Mouse (Mus musculus) stomach, embryonic 14.5 days (tissue): Measurements from ENCODE around the gene Gm20518. TPM values are rescaled to one million over a fixed set of nuclear protein-coding genes. Genes with fewer than 3 reads are reported as not detected.
A peak's percentile ranks its signal among the peaks of the same experiment; 100 is the strongest.

Experiments used
- ATAC-seq: fragments of 200-750 bp; cut with Nextera tagmentation; 2 replicates; pipeline ENCODE4 v1.8.0; 2017; ENCODE audit warnings: low read depth, moderate TSS enrichment; ENCODE audit not compliant: insufficient number of reproducible peaks, insufficient read depth, low FRiP score
- H3K27ac ChIP-seq: fragments of 300-500 bp; sonication (generic); 2 replicates; pipeline ENCODE4 v1.5.1; 2014; ENCODE audit warnings: mild to moderate bottlenecking, low read length, moderate library complexity, mixed read lengths
- H3K27me3 ChIP-seq: fragments of 300-500 bp; sonication (generic); 2 replicates; pipeline ENCODE4 v1.6.1; 2014; ENCODE audit warnings: low read length, control low read depth, mixed read lengths; ENCODE audit not compliant: control insufficient read depth, insufficient read depth
- H3K36me3 ChIP-seq: fragments of 300-500 bp; sonication (generic); 2 replicates; pipeline ENCODE4 v1.6.1; 2014; ENCODE audit warnings: mild to moderate bottlenecking, control low read depth, low read length, moderate library complexity, mixed read lengths; ENCODE audit not compliant: control insufficient read depth, insufficient read depth
- H3K4me1 ChIP-seq: fragments of 300-500 bp; sonication (generic); 2 replicates; pipeline ENCODE4 v1.6.1; 2014; ENCODE audit warnings: low read length, control low read depth, mixed read lengths; ENCODE audit not compliant: control insufficient read depth, insufficient read depth
- H3K4me2 ChIP-seq: fragments of 300-500 bp; sonication (generic); replicated peaks from 2 replicates; pipeline ENCODE4 v1.6.1; 2014; ENCODE audit warnings: low read depth, low read length, control low read depth
- H3K4me3 ChIP-seq: fragments of 300-500 bp; sonication (generic); 2 replicates; pipeline ENCODE4 v1.5.1; 2014; ENCODE audit warnings: low read depth, low read length, control low read depth
- H3K9ac ChIP-seq: fragments of 300-500 bp; sonication (generic); replicated peaks from 2 replicates; pipeline ENCODE4 v1.6.1; 2014; ENCODE audit warnings: low read depth, mild to moderate bottlenecking, control low read depth, low read length, moderate library complexity, mixed read lengths
- H3K9me3 ChIP-seq: fragments of 300-500 bp; sonication (generic); 2 replicates; pipeline ENCODE4 v1.6.1; 2016; ENCODE audit warnings: low read depth, low read length, control low read depth; ENCODE audit not compliant: control insufficient read depth
- WGBS: fragments of 180-500 bp; shearing (Covaris S2); extraction: QIAGEN DNeasy Blood & Tissue Kit; methylation state at CpG from one replicate; pipeline ENCODE4 v1.1.7; 2014; 5-methylcytosine and 5-hydroxymethylcytosine counted together
- polyA plus RNA-seq: library from polyadenylated mRNA; unstranded; fragments of >200 nt; fragmentation: Nextera tagmentation; extraction: Ambion mirVana; gene quantifications from 2 replicates; pipeline ENCODE4 v1.2.1, GENCODE M21; 2014

Gene Gm20518
- polyA plus RNA-seq, 1 experiment from 2014 or later, result 0.41 TPM

- Histone ChIP-seq H3K27ac (no peak overlapping the region), H3K9me3 (no peaks in the 10 kb centered on the region), H3K4me3 (no peak overlapping the region), H3K4me2 (no peak overlapping the region), H3K4me1 (no peaks in the 10 kb centered on the region), H3K36me3 (peaks cover 76% of the 10 kb centered on the region), H3K27me3 (no peaks in the 10 kb centered on the region), H3K9ac (no peak overlapping the region)
- 89% methylated on average over 10 of the region's 10 CpGs for WGBS
- no peak for ATAC-seq
Measured at GRCm38 (mm10) chr16:17843701-17844365, 47.6 kb downstream of the Gm20518 start.

GRCm38 (mm10) chr16:17842437-17842836, 49.0 kb downstream of the Gm20518 start:
- 96% methylated on average over 7 of the region's 7 CpGs for WGBS
- no peak overlapping the region for H3K4me3 ChIP-seq
- H3K27ac ChIP-seq, result no peak overlapping the region
- H3K4me1 ChIP-seq, result no peaks in the 10 kb centered on the region
- H3K4me2 ChIP-seq, result no peak overlapping the region
- H3K27me3 ChIP-seq, result no peaks in the 10 kb centered on the region
- H3K36me3 ChIP-seq, result peaks cover 64% of the 10 kb centered on the region
- ATAC-seq, result no peak
- H3K9me3 ChIP-seq, result no peaks in the 10 kb centered on the region
- H3K9ac ChIP-seq, result no peak overlapping the region

DNA sequence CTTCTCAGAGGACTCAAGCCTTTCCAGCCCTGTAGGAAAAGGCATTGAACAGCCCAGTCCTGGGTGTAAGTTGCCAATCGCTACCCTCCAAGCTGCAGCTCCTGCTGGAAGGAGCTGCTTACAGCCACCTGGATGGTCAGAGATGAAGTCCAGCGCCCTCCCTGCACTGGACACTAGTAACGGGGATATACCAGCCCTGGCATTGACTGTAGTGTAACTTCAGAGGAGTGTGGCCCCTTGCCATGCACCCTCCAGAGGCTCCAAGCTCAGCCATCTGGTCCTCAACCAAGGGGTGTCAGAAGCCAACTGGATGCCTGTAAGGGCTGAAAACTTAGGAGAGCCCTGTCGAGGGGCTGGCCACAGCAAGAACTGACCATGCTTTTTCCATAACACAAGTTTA, 51.5 kb downstream of the Gm20518 start:
- no peak overlapping the region for H3K27ac ChIP-seq
- no peak overlapping the region for H3K9ac ChIP-seq
- H3K36me3 ChIP-seq, result peaks cover 41% of the 10 kb centered on the region
- H3K4me2 ChIP-seq, result no peak overlapping the region
- no peaks in the 10 kb centered on the region for H3K9me3 ChIP-seq
- no peaks in the 10 kb centered on the region for H3K4me1 ChIP-seq
- peaks cover 16% of the 10 kb centered on the region for H3K27me3 ChIP-seq
- 88% methylated on average over 4 of the region's 4 CpGs for WGBS
- no peak overlapping the region for H3K4me3 ChIP-seq
- ATAC-seq, result no peak

DNA sequence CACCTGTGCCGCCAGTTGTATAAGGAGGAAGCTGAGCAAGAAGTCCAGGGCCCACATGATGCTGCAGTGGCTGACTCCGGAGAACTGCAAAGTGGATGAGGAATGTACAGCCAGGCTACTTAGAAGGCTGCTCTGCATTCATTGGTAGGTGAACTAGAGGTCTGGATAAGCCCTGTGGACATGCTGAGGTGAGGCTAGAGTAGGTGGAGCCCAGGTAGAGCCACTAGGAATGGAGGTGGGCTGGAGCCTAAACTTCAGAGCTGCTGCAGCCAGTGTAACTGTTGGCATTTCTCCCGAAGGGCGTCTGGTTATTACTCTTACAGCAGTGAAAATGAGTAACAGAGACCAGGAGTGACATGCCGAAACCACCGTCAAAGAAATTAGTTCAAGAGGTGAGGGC, 53.4 kb downstream of the Gm20518 start, which contains the start of gene Car15:
Gene Car15 (minus strand): TSS at position 314 of the 400 bp plus-strand sequence.
- Histone ChIP-seq H3K27me3 (peaks cover 33% of the 10 kb centered on the region), H3K4me1 (no peaks in the 10 kb centered on the region), H3K4me3 (no peak within 1 kb of the TSS), H3K27ac (no peak within 1 kb of the TSS), H3K9me3 (no peaks in the 10 kb centered on the region), H3K9ac (no peak within 1 kb of the TSS), H3K36me3 (peaks cover 24% of the 10 kb centered on the region), H3K4me2 (no peak within 1 kb of the TSS)
- 78% methylated on average over 6 of the region's 6 CpGs for WGBS
- no peak for ATAC-seq

- Histone ChIP-seq H3K4me3 (no peak overlapping the region), H3K27ac (no peak overlapping the region), H3K4me2 (no peak overlapping the region), H3K9ac (no peak overlapping the region), H3K36me3 (peaks cover 2% of the 10 kb centered on the region; the same call in 1 of the 2 replicates), H3K9me3 (no peaks in the 10 kb centered on the region), H3K27me3 (peaks cover 57% of the 10 kb centered on the region), H3K4me1 (no peaks in the 10 kb centered on the region)
- no peak for ATAC-seq
- 45% methylated on average over 13 of the region's 13 CpGs for WGBS
Measured at GRCm38 (mm10) chr16:17835481-17835880, 56.0 kb downstream of the Gm20518 start.

DNA sequence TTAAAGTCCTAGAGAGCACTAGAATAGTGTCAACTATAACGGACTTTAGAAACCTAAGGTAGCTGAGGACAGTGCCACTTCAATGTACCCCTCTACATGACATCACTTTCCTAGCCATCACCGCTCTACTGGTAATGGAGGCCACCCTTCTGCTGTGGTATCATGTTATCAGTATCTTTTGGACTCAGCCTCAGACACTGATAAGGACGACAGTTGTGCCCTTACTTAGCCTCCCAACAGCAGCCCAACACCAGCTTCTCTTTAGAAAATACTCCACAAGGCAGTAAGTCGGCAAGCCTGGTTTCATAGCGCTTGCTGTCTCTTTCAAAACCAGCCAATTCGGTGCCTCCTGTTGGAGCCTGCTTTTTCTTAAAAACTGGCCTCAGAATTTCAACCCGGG, 56.9 kb downstream of the Gm20518 start:
- no peaks in the 10 kb centered on the region for H3K36me3 ChIP-seq
- no peaks in the 10 kb centered on the region for H3K9me3 ChIP-seq
- H3K27ac ChIP-seq, result no peak overlapping the region
- H3K9ac ChIP-seq, result no peak overlapping the region
- H3K4me1 ChIP-seq, result no peaks in the 10 kb centered on the region
- 52% methylated on average over 7 of the region's 7 CpGs for WGBS
- ATAC-seq, result no peak
- H3K4me2 ChIP-seq, result peak overlapping the region; percentile 99
- H3K27me3 ChIP-seq, result peaks cover 59% of the 10 kb centered on the region
- peak overlapping the region; percentile 52; the same call in 1 of the 2 replicates for H3K4me3 ChIP-seq

GRCm38 (mm10) chr16:17833681-17834399, 57.6 kb downstream of the Gm20518 start:
- WGBS, result under 1% methylated on average over 79 of the region's 103 CpGs
- H3K4me2 ChIP-seq, result peak overlapping the region; percentile 99
- H3K27me3 ChIP-seq, result peaks cover 59% of the 10 kb centered on the region
- H3K4me3 ChIP-seq, result peak overlapping the region; percentile 52
- no peaks in the 10 kb centered on the region for H3K36me3 ChIP-seq
- no peak overlapping the region for H3K27ac ChIP-seq
- H3K4me1 ChIP-seq, result no peaks in the 10 kb centered on the region
- H3K9me3 ChIP-seq, result no peaks in the 10 kb centered on the region
- no peak for ATAC-seq
- no peak overlapping the region; the same call in 1 of the 2 replicates for H3K9ac ChIP-seq

- H3K36me3 ChIP-seq, result no peaks in the 10 kb centered on the region
- H3K9me3 ChIP-seq, result no peaks in the 10 kb centered on the region
- H3K4me2 ChIP-seq, result peak overlapping the region; percentile 99
- peak overlapping the region; percentile 52 for H3K4me3 ChIP-seq
- no peak overlapping the region; the same call in 1 of the 2 replicates for H3K9ac ChIP-seq
- no peaks in the 10 kb centered on the region for H3K4me1 ChIP-seq
- peak; percentile 46; the same call in 1 of the 2 replicates for ATAC-seq
- no peak overlapping the region for H3K27ac ChIP-seq
- peaks cover 59% of the 10 kb centered on the region for H3K27me3 ChIP-seq
- 0% methylated on average over 34 of the region's 37 CpGs for WGBS
Measured at GRCm38 (mm10) chr16:17833321-17833680, 58.2 kb downstream of the Gm20518 start.
